Mouse (Mus musculus) stomach, postnatal 0 days (tissue): ENCODE data around the gene Hes5.

Source experiments
- CTCF ChIP-seq: IDR thresholded peaks from 2 replicates; pipeline ENCODE4 v1.5.1; 2016; ENCODE audit warnings: antibody characterized with exemption, low read depth, mild to moderate bottlenecking, moderate library complexity
- EP300 ChIP-seq: optimal IDR thresholded peaks from 2 replicates; pipeline ENCODE3; 2016; ENCODE audit warnings: antibody characterized with exemption

- TF ChIP-seq CTCF: no peak
- TF ChIP-seq EP300: no peak
Measured at GRCm38 (mm10) chr4:154956604-154957003, 4.1 kb upstream of the Hes5 start.
